Mouse (Mus musculus): ENCODE results near the gene Xrra1. TPM values are rescaled to one million over a fixed set of nuclear protein-coding genes. Genes with fewer than 3 reads are reported as not detected.
"Not testable (repeated sequence)": the region's sequence is repeated elsewhere in the genome, so short reads cannot be mapped to it uniquely, and the experiment has no call there.

The Xrra1 gene
- total RNA-seq, 2 experiments from 2014 or later: 2.5 to 2.6 TPM

GRCm38 (mm10) chr7:99954212-99954611 lies 95.3 kb downstream of the Xrra1 start:
- DNase-seq: no peak

- no peak for DNase-seq
Observed at GRCm38 (mm10) chr7:99956095-99956494, 97.2 kb downstream of the Xrra1 start.

GRCm38 (mm10) chr7:99957226-99957965 lies 98.5 kb downstream of the Xrra1 start:
- no peak for DNase-seq

GRCm38 (mm10) chr7:99960571-99960970 lies 101.7 kb downstream of the Xrra1 start:
- DNase-seq: not testable (repeated sequence)

- no peak for DNase-seq
Observed at GRCm38 (mm10) chr7:99961518-99961917, 102.6 kb downstream of the Xrra1 start.

GRCm38 (mm10) chr7:99962536-99963236 lies 103.8 kb downstream of the Xrra1 start:
- no peak for DNase-seq

GRCm38 (mm10) chr7:99963237-99963860 lies 104.4 kb downstream of the Xrra1 start:
- DNase-seq: no peak

- DNase-seq: no peak
Observed at GRCm38 (mm10) chr7:99965020-99965841, 106.3 kb downstream of the Xrra1 start.

- no peak for DNase-seq
Observed at GRCm38 (mm10) chr7:99966011-99966721, 107.2 kb downstream of the Xrra1 start.

Other genes with a start within 250 kb of the Xrra1 start
- gene Tpbgl, start 232.0 kb upstream of the Xrra1 start, total RNA-seq (2021): 10 to 100 TPM; 13.9 to 14.6 TPM
- gene Slco2b1, start 147.8 kb upstream of the Xrra1 start, total RNA-seq (2021): 10 to 100 TPM; 17.5 to 17.6 TPM
- not detected for gene Olfr520, start 128.8 kb upstream of the Xrra1 start, total RNA-seq (2021)
- gene Olfr521, start 95.6 kb upstream of the Xrra1 start, total RNA-seq (2021): not detected
- gene Neu3, start 30.7 kb upstream of the Xrra1 start, total RNA-seq (2021): 1 to 10 TPM; 3.0 to 3.7 TPM
- 100 to 1,000 TPM; 118 to 135 TPM for gene Spcs2, start 4.3 kb downstream of the Xrra1 start, total RNA-seq (2021)
- gene Rnf169, start 121.3 kb downstream of the Xrra1 start, total RNA-seq (2021): 10 to 100 TPM; 15.3 to 17.8 TPM
- gene Chrdl2, start 147.1 kb downstream of the Xrra1 start, total RNA-seq (2021): not detected